Mouse (Mus musculus): ENCODE data around the gene Timm8a2. TPM values are rescaled to one million over a fixed set of nuclear protein-coding genes. Genes with fewer than 3 reads are reported as not detected.
A peak's percentile ranks its signal among the peaks of the same experiment; 100 is the strongest.
"Not testable (repeated sequence)": the region's sequence is repeated elsewhere in the genome, so short reads cannot be mapped to it uniquely, and the experiment has no call there.

Gene Timm8a2
- polyA plus RNA-seq, 1 experiment: 0.31 TPM

DNA sequence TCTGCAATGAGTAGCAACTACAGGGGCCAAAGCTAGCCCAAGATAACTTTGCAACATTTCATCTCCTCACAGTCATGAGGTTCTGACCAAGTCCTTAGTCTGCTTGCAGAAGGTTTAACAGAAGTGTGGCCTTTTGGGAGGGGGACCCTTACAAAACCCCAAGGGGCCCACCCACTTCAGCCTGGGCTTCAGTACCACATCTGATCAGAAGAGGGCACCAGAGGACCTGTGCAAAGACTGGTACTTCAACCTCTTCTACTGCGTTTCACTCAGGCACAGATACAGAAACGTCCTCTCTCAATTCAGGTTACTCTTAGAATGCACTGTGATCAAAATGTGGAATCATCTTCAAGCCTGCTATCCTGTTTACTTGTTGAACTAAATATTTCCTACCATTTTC is 30.0 kb downstream of the Timm8a2 start:
- TF ChIP-seq CTCF (IDR thresholded peaks at IDR 0.05; ENCODE audit: extremely low read depth, insufficient read depth, low read length) (peak; percentile 82), POLR2A (IDR thresholded peaks at IDR 0.05; ENCODE audit: extremely low read depth, insufficient read depth, low read length) (no peak)
- Histone ChIP-seq H3K4me1 (ENCODE audit: control insufficient read depth, insufficient read depth, low read length) (no peaks in the 10 kb centered on the region), H3K27ac (ENCODE audit: insufficient read depth, low read length) (no peak overlapping the region), H3K4me3 (ENCODE audit: insufficient read depth, low read length) (no peak overlapping the region)

DNA sequence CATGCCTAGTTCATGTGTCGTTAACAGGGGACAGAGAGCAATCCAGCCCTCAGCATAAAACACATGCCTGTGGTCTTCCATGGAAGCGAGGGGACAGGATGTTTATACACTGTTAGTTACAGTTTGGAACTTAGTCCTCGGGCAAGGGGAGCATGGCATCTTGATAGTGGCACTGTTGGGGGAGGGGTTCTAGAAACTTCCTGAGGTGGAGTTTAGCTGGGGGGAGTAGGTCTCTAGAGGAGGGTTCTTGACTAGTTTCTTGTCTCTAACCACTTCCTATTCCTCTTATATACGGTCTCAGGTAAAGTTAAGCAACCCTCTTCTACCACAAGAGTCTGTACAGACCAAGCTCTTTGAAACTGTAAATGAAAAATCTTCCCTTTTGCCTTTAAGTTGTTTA is 31.8 kb downstream of the Timm8a2 start:
- Histone ChIP-seq H3K27ac (ENCODE audit: insufficient read depth, low read length) (no peak overlapping the region), H3K4me3 (ENCODE audit: insufficient read depth, low read length) (no peak overlapping the region), H3K4me1 (ENCODE audit: control insufficient read depth, insufficient read depth, low read length) (no peaks in the 10 kb centered on the region)
- no peak for TF ChIP-seq POLR2A (IDR thresholded peaks at IDR 0.05; ENCODE audit: extremely low read depth, insufficient read depth, low read length)
- no peak for TF ChIP-seq CTCF (IDR thresholded peaks at IDR 0.05; ENCODE audit: extremely low read depth, insufficient read depth, low read length)

DNA sequence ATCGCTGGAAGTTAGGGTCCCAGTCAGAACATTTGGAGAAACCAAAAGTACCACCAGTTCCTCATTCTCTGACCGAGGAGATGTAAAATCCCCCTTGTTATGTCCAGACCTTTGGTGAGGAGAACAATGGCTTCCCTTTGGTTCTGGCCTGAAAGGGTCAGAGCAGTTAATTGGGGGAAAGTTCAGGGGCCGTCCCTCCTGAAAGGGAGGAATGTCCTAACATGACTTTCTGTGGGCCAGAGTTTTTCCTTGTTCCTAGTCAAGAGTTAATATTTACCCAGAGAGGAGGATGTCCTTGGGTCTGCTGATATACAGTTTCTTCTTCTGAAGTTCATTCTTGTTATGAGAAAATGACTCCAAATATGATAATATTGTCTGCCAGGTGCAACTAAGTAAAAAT is 33.6 kb downstream of the Timm8a2 start:
- H3K4me3 ChIP-seq (ENCODE audit: insufficient read depth, low read length); H3K27ac ChIP-seq (ENCODE audit: insufficient read depth, low read length); H3K4me1 ChIP-seq (ENCODE audit: control insufficient read depth, insufficient read depth, low read length): not testable (repeated sequence)

DNA sequence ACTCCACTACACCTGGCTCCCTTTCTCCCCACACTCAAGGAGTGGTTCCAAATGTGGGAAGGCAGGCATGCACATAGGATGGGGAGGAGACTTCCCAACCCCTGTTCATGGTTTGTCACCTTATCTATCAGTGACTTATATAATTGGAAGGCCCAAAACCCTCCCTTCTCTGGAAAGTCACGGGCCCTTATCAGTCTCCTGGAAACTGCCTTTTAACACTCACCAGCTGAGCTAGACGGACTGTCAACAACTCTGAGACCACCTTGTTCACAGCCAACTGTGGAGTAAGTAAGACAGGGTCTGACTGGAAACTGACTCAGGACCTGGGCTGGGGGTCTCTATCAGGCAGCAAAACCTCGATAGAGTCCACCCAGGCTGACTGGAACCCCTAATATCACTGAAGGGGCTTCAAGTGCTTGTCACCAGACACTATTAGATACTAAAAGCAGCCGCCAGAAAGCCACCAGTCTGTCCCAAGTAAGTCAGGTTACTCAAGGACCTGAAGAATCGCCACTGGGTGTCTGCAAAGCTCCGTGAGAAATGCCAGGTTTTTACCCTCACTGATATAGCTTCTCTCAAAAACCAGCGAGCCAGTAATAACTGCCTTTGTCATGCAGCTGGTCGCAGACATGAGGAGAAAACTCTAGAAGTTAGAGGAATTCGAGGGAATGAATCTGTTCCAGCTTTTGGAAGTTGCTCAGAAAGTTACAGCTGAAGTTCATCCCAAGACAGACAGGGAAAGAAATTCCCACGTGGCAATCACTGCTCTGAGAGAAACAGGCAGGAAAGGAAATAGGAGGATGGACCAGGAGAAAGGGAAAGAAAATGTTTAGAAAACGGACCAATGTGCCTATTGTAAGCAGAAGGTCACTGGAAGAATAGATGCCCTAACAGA is 34.6 kb downstream of the Timm8a2 start:
- H3K4me1 ChIP-seq (ENCODE audit: control insufficient read depth, insufficient read depth, low read length): no peaks in the 10 kb centered on the region
- no peak overlapping the region for H3K4me3 ChIP-seq (ENCODE audit: insufficient read depth, low read length)
- no peak overlapping the region for H3K27ac ChIP-seq (ENCODE audit: insufficient read depth, low read length)
- no peak for TF ChIP-seq CTCF (IDR thresholded peaks at IDR 0.05; ENCODE audit: extremely low read depth, insufficient read depth, low read length)
- TF ChIP-seq POLR2A (IDR thresholded peaks at IDR 0.05; ENCODE audit: extremely low read depth, insufficient read depth, low read length): no peak

DNA sequence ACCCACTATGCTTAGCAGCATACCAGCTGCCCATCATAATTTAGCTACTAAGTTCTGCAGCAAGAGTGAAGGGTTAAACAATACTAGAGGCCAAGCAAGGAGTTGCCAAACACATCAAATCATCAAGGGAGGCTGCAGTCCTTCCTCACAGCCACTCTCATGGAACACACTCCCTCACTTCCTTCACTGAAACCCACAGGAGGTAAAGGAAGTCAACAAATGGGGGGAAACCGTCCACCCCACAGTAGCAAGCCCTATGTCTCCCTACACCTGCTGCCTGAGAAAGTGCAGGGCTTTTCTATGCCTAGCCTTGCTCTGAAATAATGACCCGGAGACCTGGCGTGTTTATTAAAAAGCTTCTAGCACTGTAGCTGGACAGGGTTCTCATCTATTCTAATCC is 35.5 kb downstream of the Timm8a2 start:
- no peak overlapping the region for H3K27ac ChIP-seq (ENCODE audit: insufficient read depth, low read length)
- TF ChIP-seq POLR2A (IDR thresholded peaks at IDR 0.05; ENCODE audit: extremely low read depth, insufficient read depth, low read length): no peak
- no peak for TF ChIP-seq CTCF (IDR thresholded peaks at IDR 0.05; ENCODE audit: extremely low read depth, insufficient read depth, low read length)
- H3K4me1 ChIP-seq (ENCODE audit: control insufficient read depth, insufficient read depth, low read length): no peaks in the 10 kb centered on the region
- H3K4me3 ChIP-seq (ENCODE audit: insufficient read depth, low read length): no peak overlapping the region

DNA sequence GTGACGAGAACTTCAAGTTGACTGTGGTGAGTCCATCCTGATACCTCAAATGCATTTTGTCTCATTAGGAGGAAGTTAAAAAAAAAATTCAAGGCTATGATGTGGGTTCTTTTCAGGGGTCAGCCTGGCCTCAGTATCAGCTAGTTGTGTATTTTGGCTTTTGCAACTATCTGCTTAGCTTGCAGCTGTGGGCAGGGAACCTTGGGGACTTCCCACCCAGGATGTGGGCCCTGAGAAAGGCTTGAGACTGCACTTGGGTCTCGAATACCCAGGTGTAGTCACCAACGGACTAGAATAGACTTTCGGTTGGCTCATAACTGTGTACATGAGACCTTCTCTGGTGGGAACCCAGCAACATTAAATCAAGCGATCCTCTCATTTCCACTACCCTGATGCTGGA is 38.9 kb downstream of the Timm8a2 start:
- Histone ChIP-seq H3K4me3 (ENCODE audit: insufficient read depth, low read length) (no peak overlapping the region), H3K27ac (ENCODE audit: insufficient read depth, low read length) (no peak overlapping the region), H3K4me1 (ENCODE audit: control insufficient read depth, insufficient read depth, low read length) (no peaks in the 10 kb centered on the region)
- TF ChIP-seq POLR2A (IDR thresholded peaks at IDR 0.05; ENCODE audit: extremely low read depth, insufficient read depth, low read length): no peak
- TF ChIP-seq CTCF (IDR thresholded peaks at IDR 0.05; ENCODE audit: extremely low read depth, insufficient read depth, low read length): no peak

DNA sequence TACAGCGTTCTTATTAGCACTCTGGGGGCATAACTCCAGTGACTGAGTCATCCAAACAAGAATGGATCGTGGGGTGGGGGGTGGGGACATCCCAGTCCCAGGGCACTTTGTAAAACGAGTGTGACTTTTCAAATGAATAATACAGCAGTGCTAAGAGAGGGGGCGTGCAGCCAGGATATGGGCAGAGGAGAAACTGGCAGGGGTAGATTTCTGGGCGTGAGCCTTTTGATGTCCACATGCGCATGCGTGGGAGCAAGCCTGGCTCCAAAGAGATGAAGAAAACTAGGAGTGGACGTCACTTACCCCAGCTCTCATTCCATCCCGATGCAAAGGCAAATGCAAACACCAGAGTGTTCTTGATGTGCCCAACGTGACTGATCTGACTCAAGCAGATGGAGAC is 39.9 kb downstream of the Timm8a2 start:
- no peak for TF ChIP-seq POLR2A (IDR thresholded peaks at IDR 0.05; ENCODE audit: extremely low read depth, insufficient read depth, low read length)
- H3K4me1 ChIP-seq (ENCODE audit: control insufficient read depth, insufficient read depth, low read length): no peaks in the 10 kb centered on the region

DNA sequence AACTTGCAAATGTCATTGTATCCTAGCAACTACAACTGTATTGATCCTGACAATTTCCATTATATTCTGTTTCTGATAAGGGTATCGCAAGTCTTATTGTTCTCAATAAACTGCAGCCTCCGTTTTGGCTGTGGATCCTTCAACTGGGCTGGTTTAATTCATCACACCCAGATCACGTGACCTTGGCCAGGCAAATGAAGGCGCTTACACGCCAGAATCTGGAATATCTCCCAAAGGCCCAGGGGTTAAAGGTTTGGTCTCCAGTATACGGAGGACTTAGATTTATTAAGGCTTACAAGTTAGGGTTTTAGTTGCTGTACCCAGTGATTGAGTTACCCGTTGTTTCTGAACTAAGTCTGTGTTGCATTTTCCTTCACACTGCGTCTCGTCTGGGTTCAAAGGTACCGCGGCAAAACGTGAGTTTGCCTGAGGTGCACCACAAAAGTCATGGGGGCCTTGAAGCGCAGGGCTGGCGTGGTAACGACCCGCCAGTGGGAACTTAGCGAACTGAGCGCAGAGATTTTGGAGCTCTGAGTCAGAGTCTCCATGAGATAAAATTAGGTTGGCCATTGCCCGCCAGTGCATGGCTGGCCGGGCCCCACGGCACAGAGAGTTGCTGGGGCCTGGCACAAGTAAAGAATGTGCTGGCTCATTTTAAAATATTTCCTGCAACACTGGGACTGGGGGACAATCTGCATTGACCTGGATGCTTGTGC is 41.2 kb downstream of the Timm8a2 start:
- TF ChIP-seq POLR2A (IDR thresholded peaks at IDR 0.05; ENCODE audit: extremely low read depth, insufficient read depth, low read length) (no peak), CTCF (IDR thresholded peaks at IDR 0.05; ENCODE audit: extremely low read depth, insufficient read depth, low read length) (no peak)
- H3K4me1 ChIP-seq (ENCODE audit: control insufficient read depth, insufficient read depth, low read length): no peaks in the 10 kb centered on the region
- no peak overlapping the region for H3K27ac ChIP-seq (ENCODE audit: insufficient read depth, low read length)
- no peak overlapping the region for H3K4me3 ChIP-seq (ENCODE audit: insufficient read depth, low read length)

More for the DNA sequence above, 39.9 kb downstream of the Timm8a2 start:
- Histone ChIP-seq H3K4me3 (ENCODE audit: insufficient read depth, low read length) (no peak overlapping the region), H3K27ac (ENCODE audit: insufficient read depth, low read length) (no peak overlapping the region)

DNA sequence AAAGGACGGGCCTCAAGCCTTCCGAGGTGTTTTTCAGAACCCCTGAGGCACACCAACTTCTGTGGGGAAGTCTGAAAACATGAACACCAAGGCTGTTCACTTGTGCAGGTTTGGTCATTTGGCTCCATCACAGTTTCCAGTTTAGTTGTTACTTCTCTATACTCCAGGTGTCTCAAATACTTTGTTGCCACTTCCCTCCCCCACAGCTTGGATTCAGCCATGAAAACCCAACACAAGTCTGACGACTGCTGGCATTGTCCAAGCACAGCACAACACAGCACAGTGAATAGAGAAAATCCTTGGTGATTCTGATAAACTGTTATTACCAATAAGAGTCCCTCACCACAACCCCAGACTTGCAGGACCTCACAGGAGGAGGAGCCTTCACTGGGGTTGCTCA is 42.5 kb downstream of the Timm8a2 start:
- H3K4me3 ChIP-seq (ENCODE audit: insufficient read depth, low read length): no peak overlapping the region
- no peaks in the 10 kb centered on the region for H3K4me1 ChIP-seq (ENCODE audit: control insufficient read depth, insufficient read depth, low read length)
- no peak overlapping the region for H3K27ac ChIP-seq (ENCODE audit: insufficient read depth, low read length)
- TF ChIP-seq POLR2A (IDR thresholded peaks at IDR 0.05; ENCODE audit: extremely low read depth, insufficient read depth, low read length) (no peak), CTCF (IDR thresholded peaks at IDR 0.05; ENCODE audit: extremely low read depth, insufficient read depth, low read length) (no peak)

DNA sequence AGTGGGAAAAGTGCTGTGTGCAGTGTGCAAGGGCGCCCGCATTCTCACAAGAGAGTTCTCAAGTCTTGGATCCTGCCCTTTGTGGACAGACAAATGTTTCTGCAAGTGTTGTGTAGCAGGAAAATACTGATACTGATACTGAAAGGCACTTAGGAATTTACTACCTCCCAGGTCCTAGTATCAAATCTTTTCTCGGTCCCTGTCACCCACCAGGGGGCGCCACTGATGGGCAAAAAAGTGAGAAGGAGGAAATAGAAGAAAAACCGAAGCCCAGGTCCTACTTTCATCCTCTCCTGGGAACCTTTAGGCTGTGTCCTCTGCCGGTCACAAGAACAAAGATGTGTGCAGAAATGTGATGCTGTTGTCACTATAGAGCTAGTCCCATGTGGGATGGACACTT is 45.0 kb downstream of the Timm8a2 start:
- Histone ChIP-seq H3K27ac (ENCODE audit: insufficient read depth, low read length) (no peak overlapping the region), H3K4me1 (ENCODE audit: control insufficient read depth, insufficient read depth, low read length) (no peaks in the 10 kb centered on the region), H3K4me3 (ENCODE audit: insufficient read depth, low read length) (no peak overlapping the region)
- no peak for TF ChIP-seq POLR2A (IDR thresholded peaks at IDR 0.05; ENCODE audit: extremely low read depth, insufficient read depth, low read length)
- TF ChIP-seq CTCF (IDR thresholded peaks at IDR 0.05; ENCODE audit: extremely low read depth, insufficient read depth, low read length): peak; percentile 48

Measured in cortical plate, adult 2 months (tissue).